Mouse (Mus musculus) lung, postnatal 4 days (tissue): ENCODE measurements around the gene Serpinb13.
A peak's percentile ranks its signal among the peaks of the same experiment; 100 is the strongest.
"Not testable (repeated sequence)": the region's sequence is repeated elsewhere in the genome, so short reads cannot be mapped to it uniquely, and the experiment has no call there.

Experiments used
- DNase-seq, 2 experiments: peaks; one replicate each; pipeline ENCODE4 v3.0.0; 2021

Gene Serpinb13

GRCm38 (mm10) chr1:106980684-106981083 lies at the start of gene Serpinb13:
Serpinb13 (plus strand) TSS chr1:106980984.
- no peak for DNase-seq

- no peak for DNase-seq
These were observed 48.8 kb upstream of the Serpinb13 start for GRCm38 (mm10) chr1:106931954-106932353.

- no peak for DNase-seq
These were observed 47.1 kb upstream of the Serpinb13 start for GRCm38 (mm10) chr1:106933658-106934057.

- no peak for DNase-seq
These were observed 46.5 kb upstream of the Serpinb13 start, which contains the start of gene Serpinb12 for GRCm38 (mm10) chr1:106934265-106934664. Serpinb12 (plus strand) TSS chr1:106934449.

GRCm38 (mm10) chr1:106947217-106947616 lies 33.6 kb upstream of the Serpinb13 start:
- DNase-seq, result no peak

- no peak for DNase-seq
These were observed 20.8 kb upstream of the Serpinb13 start for GRCm38 (mm10) chr1:106959981-106960380.

GRCm38 (mm10) chr1:106961023-106961422 lies 19.8 kb upstream of the Serpinb13 start:
- DNase-seq, result peak in 1 of 2 experiments; percentile 34

GRCm38 (mm10) chr1:106983092-106983491 lies 2.3 kb downstream of the Serpinb13 start:
- DNase-seq, result no peak

- no peak for DNase-seq
These were observed 3.1 kb downstream of the Serpinb13 start for GRCm38 (mm10) chr1:106983865-106984264.

- DNase-seq, result peak; percentile 11 to 48
These were observed 19.6 kb downstream of the Serpinb13 start for GRCm38 (mm10) chr1:107000424-107000823.

GRCm38 (mm10) chr1:107001754-107002153 lies 21.0 kb downstream of the Serpinb13 start:
- no peak for DNase-seq

- no peak for DNase-seq
These were observed 25.5 kb downstream of the Serpinb13 start for GRCm38 (mm10) chr1:107006316-107006715.

- DNase-seq, result peak in 1 of 2 experiments; percentile 6
These were observed 33.7 kb downstream of the Serpinb13 start for GRCm38 (mm10) chr1:107014530-107014929.

GRCm38 (mm10) chr1:107015210-107015609 lies 34.4 kb downstream of the Serpinb13 start:
- no peak for DNase-seq

- no peak for DNase-seq
These were observed 45.1 kb downstream of the Serpinb13 start for GRCm38 (mm10) chr1:107025886-107026285.

- DNase-seq, result not testable (repeated sequence)
These were observed 53.5 kb downstream of the Serpinb13 start for GRCm38 (mm10) chr1:107034236-107034635.
